Mouse (Mus musculus) intestine, postnatal 0 days (tissue): ENCODE results near the gene Snx25. TPM values are rescaled to one million over a fixed set of nuclear protein-coding genes. Genes with fewer than 3 reads are reported as not detected.

Source experiments
- ATAC-seq: fragments of 200-750 bp; cut with Nextera tagmentation; 2 replicates; pipeline ENCODE4 v1.8.0; 2017; ENCODE audit warnings: mild to moderate bottlenecking, moderate TSS enrichment, moderate library complexity
- H3K27ac ChIP-seq: fragments of 300-500 bp; sonication (generic); 2 replicates; pipeline ENCODE4 v1.5.1; 2014; ENCODE audit warnings: mild to moderate bottlenecking, low read depth, low read length, moderate library complexity
- H3K27me3 ChIP-seq: fragments of 300-500 bp; sonication (generic); replicated peaks from 2 replicates; pipeline ENCODE4 v1.6.1; 2014; ENCODE audit warnings: low read length, mixed read lengths; ENCODE audit not compliant: control insufficient read depth, insufficient read depth
- H3K36me3 ChIP-seq: fragments of 300-500 bp; sonication (generic); 2 replicates; pipeline ENCODE4 v1.6.1; 2014; ENCODE audit warnings: mild to moderate bottlenecking, moderate library complexity; ENCODE audit not compliant: control insufficient read depth, insufficient read depth
- H3K4me1 ChIP-seq: fragments of 300-500 bp; sonication (generic); replicated peaks from 2 replicates; pipeline ENCODE4 v1.6.1; 2014; ENCODE audit warnings: antibody characterized with exemption, low read length, mixed read lengths; ENCODE audit not compliant: control insufficient read depth, insufficient read depth
- H3K4me2 ChIP-seq: fragments of 300-500 bp; sonication (generic); replicated peaks from 2 replicates; pipeline ENCODE4 v1.6.1; 2014; ENCODE audit warnings: low read depth, mild to moderate bottlenecking, moderate library complexity
- H3K4me3 ChIP-seq: fragments of 300-500 bp; sonication (generic); 2 replicates; pipeline ENCODE4 v1.5.1; 2014; ENCODE audit warnings: low read depth, low read length
- H3K9ac ChIP-seq: fragments of 300-500 bp; sonication (generic); 2 replicates; pipeline ENCODE4 v1.6.1; 2014; ENCODE audit warnings: mild to moderate bottlenecking, low read depth, low read length
- H3K9me3 ChIP-seq: fragments of 300-500 bp; sonication (generic); 2 replicates; pipeline ENCODE4 v1.6.1; 2016; ENCODE audit warnings: mixed run types; ENCODE audit not compliant: control insufficient read depth
- CTCF ChIP-seq: sonication (generic); IDR thresholded peaks from 2 replicates; pipeline ENCODE4 v1.5.1; 2016; ENCODE audit warnings: low read depth, mild to moderate bottlenecking, control low read depth, antibody characterized with exemption, moderate library complexity
- WGBS: fragments of 180-500 bp; shearing (Covaris S2); extraction: QIAGEN DNeasy Blood & Tissue Kit; methylation state at CpG from one replicate; pipeline ENCODE4 v1.1.7; 2014; 5-methylcytosine and 5-hydroxymethylcytosine counted together
- polyA plus RNA-seq: library from polyadenylated mRNA; unstranded; fragments of >200 nt; fragmentation: Nextera tagmentation; extraction: Ambion mirVana; gene quantifications from 2 replicates; pipeline ENCODE4 v1.2.1, GENCODE M21; 2015

The Snx25 gene
- polyA plus RNA-seq, 1 experiment from 2014 or later = 12.1 TPM

DNA sequence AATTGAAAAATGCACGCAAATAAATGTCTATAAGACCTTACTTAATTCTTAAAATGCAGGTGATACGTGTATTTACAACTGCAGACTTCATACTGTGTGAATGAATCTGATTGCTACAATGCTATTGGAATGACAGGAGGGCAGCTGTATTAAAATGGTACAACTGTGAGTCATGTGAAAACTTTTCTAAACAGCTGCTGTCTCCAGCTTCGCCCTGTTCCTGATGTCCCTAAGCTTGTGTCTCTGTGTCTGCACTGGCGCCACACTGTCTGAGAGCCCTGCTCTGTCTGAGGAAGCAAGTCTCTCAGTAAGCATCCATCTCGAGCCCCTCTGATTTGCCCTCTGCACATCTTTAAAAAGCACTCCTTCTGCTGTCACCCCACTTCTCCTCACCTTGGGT, 68.8 kb downstream of the Snx25 start:
- no peak overlapping the region for H3K9ac ChIP-seq
- H3K4me1 ChIP-seq = no peaks in the 10 kb centered on the region
- H3K9me3 ChIP-seq = no peaks in the 10 kb centered on the region
- no peak for ATAC-seq
- TF ChIP-seq CTCF = no peak
- no peak overlapping the region for H3K4me2 ChIP-seq
- H3K27me3 ChIP-seq = no peaks in the 10 kb centered on the region
- H3K4me3 ChIP-seq = no peak overlapping the region
- no peak overlapping the region for H3K27ac ChIP-seq
- 77% methylated on average over 5 of the region's 5 CpGs for WGBS
- H3K36me3 ChIP-seq = peaks cover 9% of the 10 kb centered on the region; the same call in 1 of the 2 replicates

DNA sequence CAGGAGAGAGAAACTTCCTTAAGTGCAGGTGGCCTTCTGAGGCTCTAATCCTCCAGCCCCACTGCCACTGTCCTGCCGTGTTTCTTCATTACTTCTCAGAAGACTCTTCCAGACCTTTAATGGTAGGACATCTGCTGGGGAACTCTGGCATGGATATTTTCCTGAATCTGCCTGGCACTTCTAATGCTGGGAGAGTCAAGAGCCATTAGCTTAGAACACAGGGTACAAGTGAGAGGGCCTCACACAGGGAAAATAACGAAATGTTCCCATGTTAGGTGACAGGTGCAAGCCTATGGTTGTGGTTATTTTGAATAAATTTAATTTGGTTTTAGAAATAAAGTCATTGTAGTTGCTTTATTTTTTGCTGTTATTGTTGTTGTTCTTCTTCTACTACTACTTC, 70.9 kb downstream of the Snx25 start:
- Histone ChIP-seq H3K4me3 (no peak overlapping the region), H3K27ac (no peak overlapping the region), H3K36me3 (peaks cover 6% of the 10 kb centered on the region; the same call in 1 of the 2 replicates), H3K27me3 (no peaks in the 10 kb centered on the region), H3K9me3 (no peaks in the 10 kb centered on the region), H3K9ac (no peak overlapping the region), H3K4me2 (no peak overlapping the region), H3K4me1 (no peaks in the 10 kb centered on the region)
- WGBS = 70% methylated on average over 2 of the region's 2 CpGs
- peak; percentile 9; the same call in 1 of the 2 replicates for TF ChIP-seq CTCF
- no peak for ATAC-seq

DNA sequence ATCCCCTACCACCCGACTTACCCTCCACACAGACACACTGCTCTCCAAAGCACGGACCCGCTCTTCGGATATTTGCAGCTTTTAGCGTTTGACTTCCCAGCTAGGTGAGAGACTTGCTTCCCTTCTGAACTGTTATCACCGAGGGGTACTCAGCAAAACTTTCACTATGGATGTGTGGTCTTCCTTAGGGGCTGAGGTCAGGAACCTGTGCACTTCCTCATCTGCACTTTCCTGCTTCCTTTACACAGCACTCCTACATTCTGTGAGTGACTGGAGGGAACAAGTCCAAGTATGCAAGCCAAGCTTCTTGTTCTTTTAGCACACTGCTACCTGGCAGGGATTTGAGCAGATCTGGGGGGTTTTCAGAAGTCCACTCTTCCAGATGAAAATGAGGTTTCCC, 73.1 kb downstream of the Snx25 start:
- no peak for ATAC-seq
- no peak overlapping the region for H3K4me2 ChIP-seq
- H3K4me1 ChIP-seq = no peaks in the 10 kb centered on the region
- TF ChIP-seq CTCF = no peak
- 75% methylated on average over 6 of the region's 6 CpGs for WGBS
- H3K27me3 ChIP-seq = no peaks in the 10 kb centered on the region
- H3K36me3 ChIP-seq = peaks cover 6% of the 10 kb centered on the region; the same call in 1 of the 2 replicates
- H3K9ac ChIP-seq = no peak overlapping the region
- H3K9me3 ChIP-seq = no peaks in the 10 kb centered on the region
- no peak overlapping the region for H3K27ac ChIP-seq
- no peak overlapping the region for H3K4me3 ChIP-seq

DNA sequence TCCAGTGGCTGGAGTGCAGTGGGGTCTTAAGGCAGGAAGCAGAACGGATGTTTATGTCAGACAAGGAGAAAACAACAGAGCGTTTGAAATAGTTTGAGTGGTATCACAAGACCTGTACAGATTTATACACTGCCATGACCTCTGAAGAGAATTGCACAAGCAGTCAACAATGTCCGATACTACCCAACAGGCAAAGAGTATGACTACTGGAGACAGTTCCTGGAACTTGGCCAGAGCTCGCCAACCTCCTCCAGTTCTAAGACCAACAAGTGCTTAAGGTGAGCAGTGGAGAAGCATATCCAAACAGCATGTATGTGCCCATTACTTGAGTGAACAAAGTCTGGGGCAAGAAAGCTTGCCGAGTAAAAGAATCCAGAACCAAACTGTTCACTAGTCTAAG, 76.7 kb downstream of the Snx25 start:
- no peak overlapping the region for H3K9ac ChIP-seq
- peaks cover 14% of the 10 kb centered on the region for H3K36me3 ChIP-seq
- ATAC-seq = no peak
- no peak overlapping the region for H3K4me3 ChIP-seq
- no peak for TF ChIP-seq CTCF
- no peak overlapping the region for H3K27ac ChIP-seq
- no peak overlapping the region for H3K4me2 ChIP-seq
- H3K9me3 ChIP-seq = no peaks in the 10 kb centered on the region
- 83% methylated on average over 5 of the region's 5 CpGs for WGBS
- no peaks in the 10 kb centered on the region for H3K4me1 ChIP-seq
- no peaks in the 10 kb centered on the region for H3K27me3 ChIP-seq

DNA sequence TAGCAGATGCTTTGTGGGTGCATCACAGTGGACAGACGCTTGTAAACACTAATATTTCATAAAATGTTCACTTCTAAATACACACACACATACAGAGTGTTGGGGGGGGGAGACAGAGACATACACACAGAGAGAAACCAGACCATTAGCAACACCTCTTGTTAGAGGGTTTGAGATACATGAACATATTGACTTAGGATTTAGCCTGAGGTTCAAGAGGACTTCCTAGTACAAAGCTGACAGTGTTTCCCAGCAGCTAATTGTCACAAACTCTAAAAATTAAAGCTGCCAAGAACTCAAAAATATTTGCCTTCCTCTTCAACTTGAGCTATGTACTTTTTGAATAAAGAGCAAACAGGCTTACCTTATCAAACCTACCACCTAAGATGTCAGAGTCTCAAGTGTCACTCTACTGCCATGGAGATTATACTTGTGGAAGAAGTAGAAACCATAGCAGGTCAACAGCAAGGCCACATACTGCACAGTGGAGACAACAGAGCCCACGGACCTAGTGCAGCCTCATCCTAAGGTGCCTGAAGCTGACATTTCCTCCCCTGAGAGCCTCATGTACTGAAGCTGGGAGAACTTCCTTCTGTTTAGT, 78.3 kb downstream of the Snx25 start:
- Histone ChIP-seq H3K4me3 (no peak overlapping the region), H3K27ac (no peak overlapping the region), H3K4me2 (no peak overlapping the region), H3K9ac (no peak overlapping the region), H3K36me3 (peaks cover 10% of the 10 kb centered on the region), H3K27me3 (no peaks in the 10 kb centered on the region), H3K4me1 (no peaks in the 10 kb centered on the region), H3K9me3 (no peaks in the 10 kb centered on the region)
- 70% methylated on average over 2 of the region's 2 CpGs for WGBS
- ATAC-seq = no peak
- no peak for TF ChIP-seq CTCF

- no peak for ATAC-seq
- H3K27me3 ChIP-seq = no peaks in the 10 kb centered on the region
- no peak overlapping the region for H3K9ac ChIP-seq
- no peaks in the 10 kb centered on the region for H3K4me1 ChIP-seq
- no peak overlapping the region for H3K4me3 ChIP-seq
- H3K9me3 ChIP-seq = no peaks in the 10 kb centered on the region
- no peak for TF ChIP-seq CTCF
- H3K27ac ChIP-seq = no peak overlapping the region
- WGBS = 88% methylated on average over 5 of the region's 5 CpGs
- H3K36me3 ChIP-seq = peaks cover 14% of the 10 kb centered on the region
- no peak overlapping the region for H3K4me2 ChIP-seq
Measured at GRCm38 (mm10) chr8:46072798-46073197, 79.2 kb downstream of the Snx25 start.

DNA sequence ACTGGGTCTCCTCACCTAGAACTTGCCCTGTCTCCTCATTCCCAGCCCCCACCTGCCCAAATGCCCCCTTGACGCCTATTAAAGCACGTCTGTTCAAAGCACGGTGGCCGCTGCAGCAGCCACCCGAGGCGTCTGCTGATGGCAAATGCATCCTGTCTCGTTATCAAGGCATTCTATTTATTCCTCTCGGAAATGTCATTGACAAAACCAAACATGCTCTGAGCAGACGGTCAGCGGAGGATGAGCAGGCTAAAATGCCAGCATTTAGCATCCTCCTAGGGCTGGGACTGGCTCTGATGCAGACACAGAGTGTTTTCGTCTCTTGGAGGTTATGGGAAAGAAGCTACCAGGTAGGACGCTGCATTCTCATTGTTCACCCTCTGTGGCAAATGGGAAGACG, 111.7 kb downstream of the Snx25 start:
- no peaks in the 10 kb centered on the region for H3K9me3 ChIP-seq
- 80% methylated on average over 13 of the region's 13 CpGs for WGBS
- no peak overlapping the region for H3K4me3 ChIP-seq
- no peaks in the 10 kb centered on the region for H3K27me3 ChIP-seq
- no peak overlapping the region for H3K27ac ChIP-seq
- H3K9ac ChIP-seq = no peak overlapping the region
- H3K4me2 ChIP-seq = no peak overlapping the region
- ATAC-seq = no peak
- no peaks in the 10 kb centered on the region for H3K4me1 ChIP-seq
- no peak for TF ChIP-seq CTCF
- peaks cover 53% of the 10 kb centered on the region for H3K36me3 ChIP-seq
